Mouse (Mus musculus) hindbrain, embryonic 16.5 days (tissue): Measurements from ENCODE around the gene Dynlt1c. TPM values are rescaled to one million over a fixed set of nuclear protein-coding genes. Genes with fewer than 3 reads are reported as not detected.
"Not testable (repeated sequence)": the region's sequence is repeated elsewhere in the genome, so short reads cannot be mapped to it uniquely, and the experiment has no call there.

ENCODE experiments used
- ATAC-seq: fragments of 200-750 bp; cut with Nextera tagmentation; 2 replicates; pipeline ENCODE4 v1.8.0; 2017; ENCODE audit warnings: moderate TSS enrichment, moderate library complexity
- H3K27ac ChIP-seq: fragments of 300-500 bp; sonication (generic); 2 replicates; pipeline ENCODE4 v1.5.1; 2014; ENCODE audit warnings: low read depth, mild to moderate bottlenecking, control low read depth, low read length, moderate library complexity
- H3K27me3 ChIP-seq: fragments of 300-500 bp; sonication (generic); replicated peaks from 2 replicates; pipeline ENCODE4 v1.6.1; 2014; ENCODE audit warnings: low read length; ENCODE audit not compliant: control insufficient read depth, insufficient read depth
- H3K36me3 ChIP-seq: fragments of 300-500 bp; sonication (generic); 2 replicates; pipeline ENCODE4 v1.6.1; 2014; ENCODE audit warnings: mild to moderate bottlenecking, low read length, moderate library complexity, mixed read lengths; ENCODE audit not compliant: control insufficient read depth, insufficient read depth
- H3K4me1 ChIP-seq: fragments of 300-500 bp; sonication (generic); 2 replicates; pipeline ENCODE4 v1.6.1; 2014; ENCODE audit warnings: low read depth, low read length; ENCODE audit not compliant: control insufficient read depth, insufficient read depth
- H3K4me2 ChIP-seq: fragments of 300-500 bp; sonication (generic); 2 replicates; pipeline ENCODE4 v1.6.1; 2014; ENCODE audit warnings: mild to moderate bottlenecking, low read length, control low read depth, moderate library complexity
- H3K4me3 ChIP-seq: fragments of 300-500 bp; sonication (generic); 2 replicates; pipeline ENCODE4 v1.5.1; 2014; ENCODE audit warnings: mild to moderate bottlenecking, low read length, control low read depth, moderate library complexity
- H3K9ac ChIP-seq: fragments of 300-500 bp; sonication (generic); 2 replicates; pipeline ENCODE4 v1.6.1; 2014; ENCODE audit warnings: low read depth, mild to moderate bottlenecking, control low read depth, low read length, moderate library complexity
- H3K9me3 ChIP-seq: fragments of 300-500 bp; sonication (generic); 2 replicates; pipeline ENCODE4 v1.6.1; 2014; ENCODE audit warnings: mild to moderate bottlenecking, low read length, moderate library complexity; ENCODE audit not compliant: control insufficient read depth
- WGBS: fragments of 180-500 bp; shearing (Covaris S2); extraction: QIAGEN DNeasy Blood & Tissue Kit; methylation state at CpG from one replicate; pipeline ENCODE4 v1.1.7; 2014; 5-methylcytosine and 5-hydroxymethylcytosine counted together
- polyA plus RNA-seq: library from polyadenylated mRNA; unstranded; fragments of >200 nt; fragmentation: Nextera tagmentation; extraction: Ambion mirVana; gene quantifications from 2 replicates; pipeline ENCODE4 v1.2.1, GENCODE M21; 2015

Gene Dynlt1c
- polyA plus RNA-seq, result 43.5 and 53.9 TPM in 2 replicates

DNA sequence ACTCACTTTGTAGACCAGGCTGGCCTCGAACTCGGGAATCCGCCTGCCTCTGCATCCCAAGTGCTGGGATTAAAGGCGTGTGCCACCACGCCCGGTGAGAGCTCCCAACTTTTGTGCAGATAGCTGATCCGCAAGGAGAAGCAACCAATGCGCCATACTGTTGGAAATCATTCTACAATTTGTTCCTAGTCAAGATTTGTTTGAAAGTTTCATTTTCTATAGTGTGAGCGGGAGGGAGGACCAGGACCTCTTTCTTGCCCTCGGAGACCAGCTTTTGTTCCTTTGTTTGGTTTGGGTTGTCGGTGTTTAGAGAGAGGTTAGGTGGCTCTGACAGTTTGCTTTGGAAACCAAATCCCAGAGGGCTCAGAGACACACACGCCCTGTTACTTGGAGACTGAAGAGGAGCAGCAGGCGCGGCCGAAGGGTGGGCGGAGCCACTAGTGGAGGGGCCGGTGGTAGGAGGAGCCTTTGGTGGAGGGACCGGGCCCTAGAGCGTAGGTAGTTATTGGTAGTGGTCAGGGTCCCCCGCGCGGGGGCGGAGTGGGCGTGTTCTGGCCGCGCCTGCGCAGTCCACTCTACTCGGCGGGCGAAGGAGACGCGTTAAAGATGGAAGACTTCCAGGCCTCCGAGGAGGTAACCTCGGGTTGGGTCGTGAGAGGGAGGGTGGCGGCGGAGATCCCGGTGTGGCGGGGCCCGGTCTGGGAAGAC, at the start of gene Dynlt1c:
Gene Dynlt1c, plus strand, starts transcription at position 468 of the 708 bp plus-strand sequence.
- not testable (repeated sequence) for H3K27ac ChIP-seq, H3K9ac ChIP-seq, H3K4me1 ChIP-seq, H3K27me3 ChIP-seq, H3K9me3 ChIP-seq, H3K36me3 ChIP-seq
- peak; percentile 97 for ATAC-seq
- WGBS, result 7% methylated on average over 23 of the region's 40 CpGs
- peak within 1 kb of the TSS; percentile 33 for H3K4me2 ChIP-seq
- peak within 1 kb of the TSS; percentile 27 for H3K4me3 ChIP-seq

DNA sequence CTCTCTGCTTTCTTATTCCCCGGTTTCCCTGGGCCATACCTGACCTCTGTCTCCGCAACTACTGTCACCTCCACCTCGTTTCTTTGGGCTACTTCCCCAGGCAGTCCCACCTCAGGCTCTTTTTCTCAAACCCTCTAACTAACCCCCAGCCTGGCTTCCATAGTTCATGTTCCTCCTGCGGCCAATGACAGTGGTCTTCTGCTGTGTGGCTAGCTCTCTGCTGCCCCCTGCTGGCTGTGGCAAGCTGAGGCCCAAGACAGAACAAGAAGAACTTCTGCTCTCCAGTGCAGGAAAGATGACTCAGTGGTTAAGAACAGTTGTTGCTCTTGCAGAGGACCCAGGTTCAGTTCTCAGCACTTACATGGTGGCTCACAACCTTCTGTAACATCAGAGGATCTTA, 47.7 kb upstream of the Dynlt1c start:
- not testable (repeated sequence) for H3K36me3 ChIP-seq, H3K4me3 ChIP-seq, H3K9me3 ChIP-seq, H3K27ac ChIP-seq, H3K4me1 ChIP-seq, H3K4me2 ChIP-seq, H3K27me3 ChIP-seq, H3K9ac ChIP-seq
- no CpG with 5 or more reads among the region's 4 CpGs for WGBS
- peak; percentile 65 for ATAC-seq

GRCm38 (mm10) chr17:6554243-6554642, 47.2 kb upstream of the Dynlt1c start:
- not testable (repeated sequence) for H3K36me3 ChIP-seq, H3K4me3 ChIP-seq, H3K27me3 ChIP-seq, H3K9ac ChIP-seq, H3K4me1 ChIP-seq, H3K4me2 ChIP-seq, H3K9me3 ChIP-seq, H3K27ac ChIP-seq
- WGBS, result no CpG with 5 or more reads among the region's 5 CpGs
- ATAC-seq, result peak; percentile 26; the same call in 1 of the 2 replicates

- H3K27ac ChIP-seq, H3K4me2 ChIP-seq, H3K27me3 ChIP-seq, H3K9me3 ChIP-seq, H3K4me3 ChIP-seq, H3K4me1 ChIP-seq, H3K9ac ChIP-seq, H3K36me3 ChIP-seq: not testable (repeated sequence)
- no CpG with 5 or more reads among the region's 4 CpGs for WGBS
- ATAC-seq, result peak; percentile 76
These were observed 41.9 kb upstream of the Dynlt1c start for GRCm38 (mm10) chr17:6559447-6560133.

DNA sequence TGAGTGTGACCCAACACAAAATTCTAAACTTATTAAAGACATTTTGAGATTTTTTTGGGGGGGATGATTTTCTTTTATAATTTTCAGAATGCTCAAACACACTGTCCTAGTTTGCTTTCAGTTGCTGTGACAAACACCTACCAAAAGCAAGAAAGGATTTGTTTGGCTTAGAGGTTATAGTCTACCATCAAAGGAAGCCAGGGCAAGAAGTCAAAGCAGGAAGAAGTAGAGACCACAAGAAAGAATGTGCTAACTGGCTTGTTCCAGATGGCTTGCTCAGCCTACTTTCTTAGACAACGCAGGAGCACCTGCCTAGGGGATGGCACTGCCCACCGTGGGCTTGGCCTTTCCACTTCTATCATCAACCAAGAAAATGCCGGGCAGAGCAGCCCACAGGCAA, 36.6 kb upstream of the Dynlt1c start:
- H3K4me3 ChIP-seq, H3K9me3 ChIP-seq, H3K4me2 ChIP-seq, ATAC-seq, H3K36me3 ChIP-seq, H3K27me3 ChIP-seq, H3K4me1 ChIP-seq, H3K9ac ChIP-seq, H3K27ac ChIP-seq: not testable (repeated sequence)
- WGBS, result 94% methylated on average over 3 of the region's 3 CpGs

DNA sequence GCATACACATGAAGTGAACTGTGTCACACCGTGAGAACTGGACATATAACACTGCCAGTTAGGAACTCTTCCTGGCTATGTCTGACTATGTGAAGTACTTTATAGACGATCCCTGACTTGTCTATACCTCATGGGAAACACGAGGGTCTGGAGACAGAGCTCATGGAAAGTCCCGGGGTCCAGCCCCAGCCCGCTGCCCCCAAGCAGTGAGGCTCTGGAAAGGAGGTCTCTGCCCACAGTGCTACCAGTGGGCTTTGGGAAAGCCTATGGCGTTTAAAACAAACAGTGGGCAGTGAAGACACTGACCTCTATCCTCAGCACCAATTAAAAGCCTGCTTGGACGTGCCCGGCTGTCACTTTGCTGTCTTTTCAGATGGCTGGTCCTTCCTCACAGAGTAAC, 33.6 kb upstream of the Dynlt1c start:
- ATAC-seq, H3K9ac ChIP-seq, H3K27ac ChIP-seq, H3K4me2 ChIP-seq, H3K27me3 ChIP-seq, H3K4me3 ChIP-seq, H3K36me3 ChIP-seq, H3K4me1 ChIP-seq, H3K9me3 ChIP-seq: not testable (repeated sequence)
- 80% methylated on average over 5 of the region's 8 CpGs for WGBS

GRCm38 (mm10) chr17:6571296-6571695, 30.2 kb upstream of the Dynlt1c start:
- H3K27ac ChIP-seq, H3K4me2 ChIP-seq, H3K27me3 ChIP-seq, H3K36me3 ChIP-seq, H3K4me3 ChIP-seq, H3K9ac ChIP-seq, ATAC-seq, H3K9me3 ChIP-seq, H3K4me1 ChIP-seq: not testable (repeated sequence)
- WGBS, result 95% methylated on average over 9 of the region's 11 CpGs

GRCm38 (mm10) chr17:6572202-6572601, 29.3 kb upstream of the Dynlt1c start:
- H3K27me3 ChIP-seq, H3K4me1 ChIP-seq, H3K9ac ChIP-seq, H3K4me3 ChIP-seq, H3K36me3 ChIP-seq, H3K9me3 ChIP-seq, H3K27ac ChIP-seq, ATAC-seq, H3K4me2 ChIP-seq: not testable (repeated sequence)
- WGBS, result no CpG with 5 or more reads among the region's 1 CpGs

DNA sequence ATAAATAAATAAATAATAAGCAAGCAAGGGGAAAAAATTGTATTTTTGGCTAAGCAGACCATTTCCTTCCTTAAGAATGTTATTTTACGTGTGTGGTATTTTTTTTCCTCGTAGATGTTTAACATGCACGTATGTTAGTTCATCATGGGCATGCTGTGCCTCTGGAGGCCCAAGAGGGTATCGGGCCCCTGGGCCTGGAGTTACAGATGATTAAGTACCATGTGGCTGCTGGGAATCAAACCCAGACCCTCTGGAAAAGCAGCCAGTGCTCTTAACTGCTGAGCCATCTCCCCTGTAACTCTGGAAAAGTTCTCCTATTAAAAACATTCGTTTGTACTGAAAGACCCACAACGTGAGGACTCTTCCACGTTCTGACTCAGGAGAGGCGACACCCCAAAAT, 26.1 kb upstream of the Dynlt1c start:
- H3K27me3 ChIP-seq, H3K9me3 ChIP-seq, ATAC-seq, H3K9ac ChIP-seq, H3K36me3 ChIP-seq, H3K4me2 ChIP-seq, H3K4me3 ChIP-seq, H3K27ac ChIP-seq, H3K4me1 ChIP-seq: not testable (repeated sequence)
- WGBS, result 92% methylated on average over 8 of the region's 8 CpGs
